Mouse (Mus musculus) midbrain, embryonic 11.5 days (tissue): ENCODE data around the gene Srprb. TPM values are rescaled to one million over a fixed set of nuclear protein-coding genes. Genes with fewer than 3 reads are reported as not detected.

ENCODE experiments used
- ATAC-seq: fragments of 200-750 bp; cut with Nextera tagmentation; 2 replicates; pipeline ENCODE4 v1.8.0; 2017; ENCODE audit warnings: moderate TSS enrichment, moderate library complexity; ENCODE audit not compliant: low FRiP score
- DNase-seq: peaks from one replicate; pipeline ENCODE4 v3.0.0; 2015; ENCODE audit warnings: low spot score; ENCODE audit errors: missing footprints
- H3K27ac ChIP-seq: fragments of 300-500 bp; sonication (generic); 2 replicates; pipeline ENCODE4 v1.5.1; 2014; ENCODE audit warnings: low read depth, low read length
- H3K27me3 ChIP-seq: fragments of 300-500 bp; sonication (generic); 2 replicates; pipeline ENCODE4 v1.6.1; 2014; ENCODE audit warnings: mild to moderate bottlenecking, low read length, moderate library complexity, mixed read lengths; ENCODE audit not compliant: control insufficient read depth, insufficient read depth
- H3K36me3 ChIP-seq: fragments of 300-500 bp; sonication (generic); 2 replicates; pipeline ENCODE4 v1.6.1; 2014; ENCODE audit warnings: mild to moderate bottlenecking, low read length, moderate library complexity, mixed read lengths; ENCODE audit not compliant: control insufficient read depth, insufficient read depth
- H3K4me1 ChIP-seq: fragments of 300-500 bp; sonication (generic); 2 replicates; pipeline ENCODE4 v1.6.1; 2014; ENCODE audit warnings: low read length; ENCODE audit not compliant: control insufficient read depth, insufficient read depth
- H3K4me2 ChIP-seq: fragments of 300-500 bp; sonication (generic); 2 replicates; pipeline ENCODE4 v1.6.1; 2014; ENCODE audit warnings: mild to moderate bottlenecking, moderate library complexity
- H3K4me3 ChIP-seq: fragments of 300-500 bp; sonication (generic); 2 replicates; pipeline ENCODE4 v1.5.1; 2014; ENCODE audit warnings: low read depth, low read length
- H3K9ac ChIP-seq: fragments of 300-500 bp; sonication (generic); 2 replicates; pipeline ENCODE4 v1.6.1; 2014; ENCODE audit warnings: low read length
- H3K9me3 ChIP-seq: fragments of 300-500 bp; sonication (generic); 2 replicates; pipeline ENCODE4 v1.6.1; 2016; ENCODE audit warnings: low read length; ENCODE audit not compliant: control insufficient read depth
- WGBS: fragments of 180-500 bp; shearing (Covaris S2); extraction: QIAGEN DNeasy Blood & Tissue Kit; methylation state at CpG from one replicate; pipeline ENCODE4 v1.1.7; 2014; 5-methylcytosine and 5-hydroxymethylcytosine counted together
- polyA plus RNA-seq: library from polyadenylated mRNA; unstranded; fragments of >200 nt; fragmentation: Nextera tagmentation; extraction: Ambion mirVana; gene quantifications from 2 replicates; pipeline ENCODE4 v1.2.1, GENCODE M21; 2014

The Srprb gene
- 61.5 and 62.6 TPM in 2 replicates for polyA plus RNA-seq

GRCm38 (mm10) chr9:103201561-103202260 lies at the start of gene Srprb:
TSS of gene Srprb (minus strand) at chr9:103202137.
- WGBS, result under 1% methylated on average over 44 of the region's 45 CpGs
- H3K4me3 ChIP-seq, result peak within 1 kb of the TSS; percentile 74
- DNase-seq (peak; percentile 99), ATAC-seq (peak; percentile 98)
- H3K4me2 ChIP-seq, result peak within 1 kb of the TSS; percentile 40
- H3K27ac ChIP-seq, result peak within 1 kb of the TSS; percentile 41; the same call in 1 of the 2 replicates
- H3K4me1 ChIP-seq, result no peaks in the 10 kb centered on the region
- H3K9ac ChIP-seq, result peak within 1 kb of the TSS; percentile 84
- H3K9me3 ChIP-seq, result no peaks in the 10 kb centered on the region
- H3K27me3 ChIP-seq, result no peaks in the 10 kb centered on the region
- H3K36me3 ChIP-seq, result peaks cover 10% of the 10 kb centered on the region; the same call in 1 of the 2 replicates

DNA sequence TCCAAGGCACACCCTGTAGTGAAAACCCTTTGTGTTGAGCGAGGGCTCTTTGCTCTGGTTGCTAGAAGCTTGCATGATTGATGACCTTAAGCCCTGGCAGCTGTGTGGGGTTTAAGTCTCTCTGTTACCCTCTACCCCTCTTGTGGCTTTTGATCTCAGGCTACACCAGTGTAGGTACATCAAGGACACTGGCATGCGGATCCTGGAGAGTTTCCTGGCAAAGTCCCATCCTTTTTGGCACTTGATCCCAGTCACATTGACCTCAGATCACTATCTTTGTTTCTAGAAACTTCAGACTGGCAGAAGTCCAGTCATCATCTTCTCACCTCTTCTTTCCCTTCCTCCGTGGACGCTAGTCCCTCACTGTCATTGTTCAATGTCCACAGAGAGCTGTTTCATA lies 46.7 kb upstream of the Srprb start:
- no peak for ATAC-seq
- Histone ChIP-seq H3K4me3 (no peak overlapping the region), H3K4me2 (no peak overlapping the region), H3K4me1 (no peaks in the 10 kb centered on the region), H3K27me3 (no peaks in the 10 kb centered on the region), H3K27ac (no peak overlapping the region), H3K9ac (no peak overlapping the region), H3K9me3 (no peaks in the 10 kb centered on the region), H3K36me3 (no peaks in the 10 kb centered on the region)
- WGBS, result 69% methylated on average over 4 of the region's 4 CpGs
- no peak for DNase-seq

DNA sequence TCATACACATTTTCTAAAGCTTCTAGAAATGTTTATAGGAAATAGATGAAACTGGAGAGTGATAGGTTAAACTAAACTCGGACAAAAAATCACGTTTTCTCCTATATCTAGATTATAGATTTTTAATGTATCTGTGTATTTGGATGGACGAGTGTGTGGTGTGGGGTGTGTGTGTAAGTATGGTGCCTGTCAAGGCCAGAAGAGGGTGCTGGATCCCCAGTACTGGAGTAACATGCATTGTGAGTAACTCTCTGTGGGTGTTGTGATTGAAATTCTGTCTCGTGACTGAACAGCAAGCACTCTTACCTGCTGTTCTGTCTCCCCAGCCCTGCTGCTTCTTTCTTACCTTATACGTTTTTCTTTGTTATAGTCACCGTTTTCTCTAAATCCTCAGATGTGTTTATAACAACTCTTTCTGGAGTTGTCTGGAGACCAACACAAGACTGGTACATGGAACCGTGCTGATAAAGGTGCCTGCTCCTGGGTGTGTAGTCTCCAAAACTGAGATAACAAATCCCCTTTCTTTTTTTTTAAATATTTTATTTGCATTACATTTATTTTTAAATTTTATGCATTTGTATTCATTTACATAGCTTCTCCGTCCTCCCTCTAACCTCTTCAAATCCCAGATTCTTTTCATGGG lies 44.7 kb upstream of the Srprb start:
- Histone ChIP-seq H3K27ac (no peak overlapping the region), H3K4me1 (no peaks in the 10 kb centered on the region), H3K4me2 (no peak overlapping the region), H3K9ac (no peak overlapping the region), H3K9me3 (no peaks in the 10 kb centered on the region), H3K36me3 (no peaks in the 10 kb centered on the region), H3K4me3 (no peak overlapping the region), H3K27me3 (no peaks in the 10 kb centered on the region)
- 86% methylated on average over 8 of the region's 8 CpGs for WGBS
- DNase-seq (no peak), ATAC-seq (no peak)

GRCm38 (mm10) chr9:103243640-103244039 lies 41.7 kb upstream of the Srprb start:
- Histone ChIP-seq H3K9ac (no peak overlapping the region), H3K4me2 (no peak overlapping the region), H3K27ac (no peak overlapping the region), H3K4me1 (no peaks in the 10 kb centered on the region), H3K4me3 (no peak overlapping the region), H3K27me3 (no peaks in the 10 kb centered on the region), H3K36me3 (no peaks in the 10 kb centered on the region), H3K9me3 (no peaks in the 10 kb centered on the region)
- DNase-seq (no peak), ATAC-seq (no peak)
- WGBS, result 94% methylated on average over 4 of the region's 4 CpGs

- 70% methylated on average over 2 of the region's 2 CpGs for WGBS
- Histone ChIP-seq H3K27me3 (no peaks in the 10 kb centered on the region), H3K4me2 (no peak overlapping the region), H3K9ac (no peak overlapping the region), H3K27ac (no peak overlapping the region), H3K4me3 (no peak overlapping the region), H3K36me3 (no peaks in the 10 kb centered on the region), H3K4me1 (no peaks in the 10 kb centered on the region), H3K9me3 (no peaks in the 10 kb centered on the region)
- ATAC-seq (no peak), DNase-seq (no peak)
These were observed 39.3 kb upstream of the Srprb start for GRCm38 (mm10) chr9:103241206-103241605.

DNA sequence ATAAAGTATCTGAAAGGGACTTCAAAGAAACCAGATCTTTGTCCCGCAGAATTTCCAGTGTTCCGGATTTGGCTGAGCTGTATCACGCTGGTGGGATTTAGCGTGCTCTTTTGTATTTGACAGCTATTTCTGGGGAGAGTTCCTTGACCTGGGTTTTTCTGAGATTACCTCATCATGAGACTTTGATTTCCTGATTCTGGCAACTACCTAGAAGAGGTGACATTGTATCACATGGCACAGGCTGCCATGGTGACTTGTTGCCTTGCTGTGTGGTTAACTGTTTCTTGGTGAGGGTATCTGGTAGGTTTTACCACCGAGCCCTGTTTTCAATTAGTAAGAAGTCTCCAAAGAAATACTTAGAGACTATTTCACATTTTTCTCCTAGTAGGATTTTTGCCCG lies 37.5 kb upstream of the Srprb start:
- Histone ChIP-seq H3K4me3 (no peak overlapping the region), H3K9ac (no peak overlapping the region), H3K4me1 (no peaks in the 10 kb centered on the region; the same call in 1 of the 2 replicates), H3K27ac (no peak overlapping the region), H3K4me2 (no peak overlapping the region), H3K36me3 (no peaks in the 10 kb centered on the region), H3K27me3 (no peaks in the 10 kb centered on the region), H3K9me3 (no peaks in the 10 kb centered on the region)
- ATAC-seq (no peak), DNase-seq (no peak)
- 87% methylated on average over 6 of the region's 6 CpGs for WGBS

GRCm38 (mm10) chr9:103234565-103235165 lies 32.7 kb upstream of the Srprb start:
- ATAC-seq, result no peak
- Histone ChIP-seq H3K9ac (no peak overlapping the region), H3K27me3 (no peaks in the 10 kb centered on the region), H3K4me2 (no peak overlapping the region), H3K4me1 (no peaks in the 10 kb centered on the region; the same call in 1 of the 2 replicates), H3K27ac (no peak overlapping the region), H3K9me3 (no peaks in the 10 kb centered on the region), H3K36me3 (no peaks in the 10 kb centered on the region), H3K4me3 (no peak overlapping the region)
- 68% methylated on average over 7 of the region's 7 CpGs for WGBS
- DNase-seq, result no peak

DNA sequence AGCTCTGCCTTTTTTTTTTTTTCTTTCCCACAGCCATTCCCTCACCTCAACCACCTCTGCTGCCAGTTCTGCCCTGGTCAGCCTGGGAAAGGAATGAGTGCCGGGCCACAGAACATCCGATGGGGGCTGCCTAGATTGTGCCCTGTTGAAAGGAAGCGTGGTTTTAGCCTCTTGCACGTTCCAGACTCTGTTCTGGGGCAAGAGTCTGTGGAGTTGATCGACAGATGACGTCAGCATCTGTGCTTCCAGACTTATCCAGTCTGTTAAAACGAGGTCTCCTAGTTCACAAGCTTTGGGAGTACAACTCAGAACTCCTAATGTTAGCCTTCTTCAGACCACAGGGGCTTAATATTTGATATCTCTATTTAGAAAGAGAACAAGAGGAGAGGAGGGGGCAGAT lies 32.1 kb upstream of the Srprb start:
- DNase-seq (no peak), ATAC-seq (no peak)
- no peak overlapping the region for H3K27ac ChIP-seq
- H3K9ac ChIP-seq, result no peak overlapping the region
- 86% methylated on average over 7 of the region's 7 CpGs for WGBS
- H3K36me3 ChIP-seq, result no peaks in the 10 kb centered on the region
- no peak overlapping the region for H3K4me2 ChIP-seq
- H3K27me3 ChIP-seq, result no peaks in the 10 kb centered on the region
- no peaks in the 10 kb centered on the region; the same call in 1 of the 2 replicates for H3K4me1 ChIP-seq
- H3K9me3 ChIP-seq, result no peaks in the 10 kb centered on the region
- H3K4me3 ChIP-seq, result no peak overlapping the region

DNA sequence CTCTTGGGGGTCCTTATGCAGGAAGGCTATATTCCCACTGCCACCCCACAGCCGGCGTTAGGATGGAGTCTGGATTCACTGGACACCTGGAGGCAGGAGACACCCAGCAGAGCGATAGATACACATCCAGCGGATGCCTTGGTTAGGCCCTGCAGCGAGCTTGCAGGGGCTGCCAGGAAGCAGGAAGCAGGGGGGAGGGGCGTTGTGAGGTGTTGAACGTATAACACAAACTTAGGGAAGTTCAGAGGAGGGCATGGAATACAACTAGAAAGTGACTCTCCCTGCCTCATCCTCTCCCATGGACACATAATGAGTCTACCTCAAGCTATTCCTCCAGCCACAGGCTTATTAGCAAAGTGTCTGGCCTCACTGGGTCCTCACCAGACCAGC lies 31.1 kb upstream of the Srprb start:
- Histone ChIP-seq H3K4me2 (no peak overlapping the region), H3K9ac (no peak overlapping the region), H3K36me3 (no peaks in the 10 kb centered on the region), H3K27me3 (no peaks in the 10 kb centered on the region), H3K9me3 (no peaks in the 10 kb centered on the region), H3K27ac (no peak overlapping the region), H3K4me1 (no peaks in the 10 kb centered on the region; the same call in 1 of the 2 replicates), H3K4me3 (no peak overlapping the region)
- WGBS, result 69% methylated on average over 7 of the region's 7 CpGs
- no peak for DNase-seq
- no peak for ATAC-seq
